Mouse (Mus musculus) liver, embryonic 11.5 days (tissue): ENCODE results near the gene Rpgrip1. TPM values are rescaled to one million over a fixed set of nuclear protein-coding genes. Genes with fewer than 3 reads are reported as not detected.

Source experiments
- ATAC-seq: fragments of 200-750 bp; cut with Nextera tagmentation; replicated peaks from 2 replicates; pipeline ENCODE4 v1.8.0; 2017; ENCODE audit warnings: moderate number of reproducible peaks, mild to moderate bottlenecking, moderate TSS enrichment, moderate library complexity; ENCODE audit not compliant: low FRiP score
- DNase-seq: peaks from one replicate; pipeline ENCODE4 v3.0.0-alpha.2; 2017; ENCODE audit warnings: low spot score
- H3K27ac ChIP-seq: fragments of 300-500 bp; sonication (generic); 2 replicates; pipeline ENCODE4 v1.5.1; 2014; ENCODE audit warnings: mild to moderate bottlenecking, low read depth, low read length, control low read depth
- H3K27me3 ChIP-seq: fragments of 300-500 bp; sonication (generic); replicated peaks from 2 replicates; pipeline ENCODE4 v1.6.1; 2014; ENCODE audit warnings: low read length, mixed read lengths; ENCODE audit not compliant: control insufficient read depth, insufficient read depth
- H3K36me3 ChIP-seq: fragments of 300-500 bp; sonication (generic); 2 replicates; pipeline ENCODE4 v1.6.1; 2014; ENCODE audit warnings: mild to moderate bottlenecking, low read length, moderate library complexity, mixed read lengths; ENCODE audit not compliant: control insufficient read depth, insufficient read depth
- H3K4me1 ChIP-seq: fragments of 300-500 bp; sonication (generic); replicated peaks from 2 replicates; pipeline ENCODE4 v1.6.1; 2014; ENCODE audit warnings: low read length, mixed read lengths; ENCODE audit not compliant: control insufficient read depth, insufficient read depth
- H3K4me2 ChIP-seq: fragments of 300-500 bp; sonication (generic); 2 replicates; pipeline ENCODE4 v1.6.1; 2014; ENCODE audit warnings: mild to moderate bottlenecking, control low read depth, moderate library complexity
- H3K4me3 ChIP-seq: fragments of 300-500 bp; sonication (generic); 2 replicates; pipeline ENCODE4 v1.5.1; 2014; ENCODE audit warnings: low read depth, low read length, control low read depth
- H3K9ac ChIP-seq: fragments of 300-500 bp; sonication (generic); 2 replicates; pipeline ENCODE4 v1.6.1; 2014; ENCODE audit warnings: low read depth, low read length, control low read depth
- H3K9me3 ChIP-seq: fragments of 300-500 bp; sonication (generic); 2 replicates; pipeline ENCODE4 v1.6.1; 2016; ENCODE audit warnings: low read length, inconsistent platforms, mixed read lengths; ENCODE audit not compliant: control insufficient read depth
- WGBS: fragments of 180-500 bp; shearing (Covaris S2); extraction: QIAGEN DNeasy Blood & Tissue Kit; methylation state at CpG from one replicate; pipeline ENCODE4 v1.1.7; 2014; 5-methylcytosine and 5-hydroxymethylcytosine counted together
- polyA plus RNA-seq: library from polyadenylated mRNA; unstranded; fragments of >200 nt; fragmentation: Nextera tagmentation; extraction: Ambion mirVana; gene quantifications from 2 replicates; pipeline ENCODE4 v1.2.1, GENCODE M21; 2014

Gene Rpgrip1
- polyA plus RNA-seq, 1 experiment from 2014 or later: 111 TPM

DNA sequence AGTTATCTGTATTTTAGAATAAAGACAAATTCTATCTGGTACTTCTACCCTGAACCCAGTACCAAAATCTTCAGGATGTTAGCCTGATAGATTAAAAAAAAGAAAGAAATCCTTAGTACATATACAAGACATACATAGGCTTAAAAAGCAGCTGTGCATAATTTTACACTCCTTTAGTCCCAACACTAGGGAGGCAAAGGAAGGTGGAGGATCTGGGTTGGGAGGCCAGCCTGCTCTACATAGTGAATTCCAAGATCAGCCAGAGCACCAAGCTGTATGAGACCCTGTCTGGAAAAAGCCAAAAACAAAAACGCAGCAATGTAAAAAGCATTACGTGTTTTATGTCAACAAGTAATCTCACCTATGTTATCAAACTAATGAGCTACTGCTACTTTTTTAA is 10.9 kb upstream of the Rpgrip1 start:
- Histone ChIP-seq H3K36me3 (peaks cover 6% of the 10 kb centered on the region; the same call in 1 of the 2 replicates), H3K27ac (no peak overlapping the region), H3K4me2 (peak overlapping the region; percentile 92), H3K27me3 (no peaks in the 10 kb centered on the region), H3K9ac (no peak overlapping the region), H3K4me3 (no peak overlapping the region), H3K9me3 (no peaks in the 10 kb centered on the region), H3K4me1 (peaks cover 17% of the 10 kb centered on the region)
- WGBS: 72% methylated on average over 2 of the region's 2 CpGs
- no peak for DNase-seq
- no peak for ATAC-seq

DNA sequence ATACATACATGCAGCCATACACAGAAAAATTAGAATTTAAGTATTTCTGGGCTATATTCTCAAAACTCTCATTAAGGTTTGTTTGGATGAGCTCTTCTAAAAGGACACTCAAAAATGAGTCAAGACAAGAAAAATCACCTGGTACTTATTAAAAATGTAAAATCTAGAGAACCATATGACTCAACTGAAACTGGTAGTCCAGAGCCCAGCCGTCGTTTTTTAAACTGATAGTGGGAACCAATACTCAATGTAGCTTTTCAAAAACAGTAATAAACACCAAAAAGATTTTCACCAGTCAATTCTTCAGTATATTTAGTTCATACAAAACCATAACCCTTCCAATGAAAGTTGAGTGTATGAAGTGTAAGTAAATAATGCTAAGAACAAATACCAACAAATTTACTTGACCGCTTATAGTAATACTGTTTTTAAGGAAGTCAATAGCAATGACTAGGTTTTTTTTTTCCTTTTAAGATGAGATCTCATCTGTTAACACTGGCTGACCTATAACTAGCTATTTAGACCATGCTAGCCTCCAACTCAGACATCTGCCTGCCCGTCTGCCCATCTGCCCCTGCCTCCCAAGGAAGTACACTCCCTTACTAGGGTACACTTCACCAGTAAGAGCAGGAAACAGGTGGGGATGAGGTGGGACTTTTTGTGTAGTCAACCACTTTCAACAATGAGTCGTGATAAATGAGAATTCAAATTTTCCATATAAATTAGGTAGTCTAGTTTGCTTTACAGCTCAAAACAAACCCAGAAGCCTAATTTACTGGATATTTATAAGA is 10.1 kb upstream of the Rpgrip1 start:
- peaks cover 6% of the 10 kb centered on the region; the same call in 1 of the 2 replicates for H3K36me3 ChIP-seq
- H3K9ac ChIP-seq: no peak overlapping the region
- no peak overlapping the region for H3K27ac ChIP-seq
- no peaks in the 10 kb centered on the region for H3K27me3 ChIP-seq
- H3K4me2 ChIP-seq: peak overlapping the region; percentile 92
- H3K4me1 ChIP-seq: peaks cover 20% of the 10 kb centered on the region
- no peaks in the 10 kb centered on the region for H3K9me3 ChIP-seq
- 62% methylated on average over 5 of the region's 5 CpGs for WGBS
- peak overlapping the region; percentile 33; the same call in 1 of the 2 replicates for H3K4me3 ChIP-seq
- DNase-seq (no peak), ATAC-seq (no peak)

GRCm38 (mm10) chr14:52101285-52102157 is 9.0 kb upstream of the Rpgrip1 start:
- WGBS: 66% methylated on average over 1 of the region's 1 CpGs
- Histone ChIP-seq H3K36me3 (peaks cover 4% of the 10 kb centered on the region; the same call in 1 of the 2 replicates), H3K9me3 (no peaks in the 10 kb centered on the region), H3K4me3 (peak overlapping the region; percentile 99), H3K4me1 (peaks cover 21% of the 10 kb centered on the region), H3K27ac (no peak overlapping the region), H3K9ac (no peak overlapping the region), H3K27me3 (no peaks in the 10 kb centered on the region), H3K4me2 (peak overlapping the region; percentile 92)
- ATAC-seq: no peak
- DNase-seq: no peak

- WGBS: under 1% methylated on average over 30 of the region's 30 CpGs
- Histone ChIP-seq H3K36me3 (no peaks in the 10 kb centered on the region; the same call in 1 of the 2 replicates), H3K4me1 (peaks cover 25% of the 10 kb centered on the region), H3K9ac (peak overlapping the region; percentile 100), H3K4me3 (peak overlapping the region; percentile 99), H3K4me2 (peak overlapping the region; percentile 92), H3K9me3 (no peaks in the 10 kb centered on the region), H3K27me3 (no peaks in the 10 kb centered on the region), H3K27ac (peak overlapping the region; percentile 97)
- peak; percentile 0 for ATAC-seq
- DNase-seq: no peak
Measured at GRCm38 (mm10) chr14:52103474-52103855, 7.0 kb upstream of the Rpgrip1 start.

DNA sequence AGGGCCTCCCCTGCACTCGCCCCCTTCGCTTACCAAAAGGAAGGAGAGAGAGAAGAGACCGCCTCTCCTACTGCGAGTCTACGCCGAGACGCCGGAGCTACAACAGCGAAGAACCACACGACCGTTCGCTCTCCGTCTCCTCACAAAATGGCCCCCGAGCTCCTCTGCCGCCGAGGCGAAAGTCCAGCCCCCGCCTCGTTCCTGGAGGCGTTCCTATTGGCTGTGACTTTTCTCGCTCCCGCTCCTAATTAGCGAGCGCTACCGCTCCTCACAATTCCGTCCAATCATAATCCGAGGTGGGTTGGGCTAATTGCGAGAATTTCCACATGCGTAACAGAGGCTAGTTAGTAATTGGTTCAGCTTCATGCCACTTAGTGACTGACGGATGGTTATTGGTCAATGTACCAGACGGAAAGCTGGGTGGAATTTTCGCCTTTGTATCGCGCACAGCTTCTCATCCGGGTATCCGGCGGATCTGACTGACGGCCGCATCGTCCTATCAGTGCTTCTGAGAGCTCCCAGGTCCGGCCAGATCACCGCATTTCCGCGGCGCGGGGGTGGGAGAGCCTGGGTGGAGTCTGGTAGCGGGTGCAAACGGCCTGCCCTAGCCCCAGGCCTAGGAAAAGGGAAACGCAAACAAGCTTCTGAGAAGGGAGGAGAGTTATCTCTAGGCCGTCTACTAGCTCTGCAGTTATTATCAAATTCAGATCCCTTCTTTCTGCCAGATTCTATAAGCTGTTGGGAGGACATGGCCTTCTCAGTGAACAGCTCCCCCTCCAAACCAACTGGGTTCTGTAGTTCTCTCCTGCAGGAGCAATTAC is 6.4 kb upstream of the Rpgrip1 start, which contains the start of gene Hnrnpc:
Hnrnpc (minus strand) TSS at position 173 of the 821 bp plus-strand sequence.
- Histone ChIP-seq H3K27ac (peak within 1 kb of the TSS; percentile 97), H3K36me3 (no peaks in the 10 kb centered on the region; the same call in 1 of the 2 replicates), H3K27me3 (no peaks in the 10 kb centered on the region), H3K9me3 (no peaks in the 10 kb centered on the region), H3K9ac (peak within 1 kb of the TSS; percentile 100), H3K4me3 (peak within 1 kb of the TSS; percentile 99), H3K4me1 (peaks cover 25% of the 10 kb centered on the region), H3K4me2 (peak within 1 kb of the TSS; percentile 92)
- DNase-seq (peak; percentile 100), ATAC-seq (peak; percentile 97)
- WGBS: under 1% methylated on average over 50 of the region's 50 CpGs

GRCm38 (mm10) chr14:52104677-52105285 is 5.7 kb upstream of the Rpgrip1 start:
- Histone ChIP-seq H3K36me3 (no peaks in the 10 kb centered on the region; the same call in 1 of the 2 replicates), H3K4me1 (peaks cover 22% of the 10 kb centered on the region), H3K27me3 (no peaks in the 10 kb centered on the region), H3K9me3 (no peaks in the 10 kb centered on the region), H3K9ac (peak overlapping the region; percentile 74), H3K4me3 (peak overlapping the region; percentile 99), H3K27ac (peak overlapping the region; percentile 93), H3K4me2 (peak overlapping the region; percentile 72)
- DNase-seq (no peak), ATAC-seq (no peak)
- WGBS: 39% methylated on average over 7 of the region's 7 CpGs

GRCm38 (mm10) chr14:52105308-52105707 is 5.2 kb upstream of the Rpgrip1 start:
- H3K27ac ChIP-seq: peak overlapping the region; percentile 69
- 64% methylated on average over 2 of the region's 2 CpGs for WGBS
- H3K9me3 ChIP-seq: no peaks in the 10 kb centered on the region
- no peaks in the 10 kb centered on the region for H3K27me3 ChIP-seq
- DNase-seq: no peak
- H3K36me3 ChIP-seq: no peaks in the 10 kb centered on the region; the same call in 1 of the 2 replicates
- no peak for ATAC-seq
- peak overlapping the region; percentile 3; the same call in 1 of the 2 replicates for H3K9ac ChIP-seq
- peak overlapping the region; percentile 9; the same call in 1 of the 2 replicates for H3K4me2 ChIP-seq
- H3K4me3 ChIP-seq: no peak overlapping the region
- peaks cover 22% of the 10 kb centered on the region for H3K4me1 ChIP-seq
